Mouse (Mus musculus) heart, embryonic 10.5 days (tissue): Measurements from ENCODE around the gene Olfr523. TPM values are rescaled to one million over a fixed set of nuclear protein-coding genes. Genes with fewer than 3 reads are reported as not detected.

Experiments used
- DNase-seq: peaks from one replicate; pipeline ENCODE4 v3.0.0-alpha.2; 2017; ENCODE audit warnings: low spot score
- H3K27ac ChIP-seq: fragments of 300-500 bp; sonication (generic); 2 replicates; pipeline ENCODE4 v1.5.1; 2016; ENCODE audit warnings: mild to moderate bottlenecking
- H3K27me3 ChIP-seq: fragments of 300-500 bp; sonication (generic); 2 replicates; pipeline ENCODE4 v1.6.1; 2016; ENCODE audit warnings: mild to moderate bottlenecking; ENCODE audit not compliant: poor library complexity, insufficient read depth, severe bottlenecking
- H3K36me3 ChIP-seq: fragments of 300-500 bp; sonication (generic); 2 replicates; pipeline ENCODE4 v1.6.1; 2016; ENCODE audit warnings: mild to moderate bottlenecking, moderate library complexity
- H3K4me1 ChIP-seq: fragments of 300-500 bp; sonication (generic); 2 replicates; pipeline ENCODE4 v1.6.1; 2016; ENCODE audit warnings: mild to moderate bottlenecking
- H3K4me3 ChIP-seq: fragments of 300-500 bp; sonication (generic); 2 replicates; pipeline ENCODE4 v1.5.1; 2016; ENCODE audit warnings: mild to moderate bottlenecking, moderate library complexity
- H3K9me3 ChIP-seq: fragments of 300-500 bp; sonication (generic); 2 replicates; pipeline ENCODE4 v1.6.1; 2016; ENCODE audit warnings: mild to moderate bottlenecking, moderate library complexity
- WGBS: fragments of 180-500 bp; shearing (Covaris S2); methylation state at CpG from one replicate; pipeline ENCODE4 v1.1.7; 2016; 5-methylcytosine and 5-hydroxymethylcytosine counted together
- polyA plus RNA-seq: library from polyadenylated mRNA; unstranded; fragments of >200 nt; fragmentation: Nextera tagmentation; extraction: Ambion mirVana; gene quantifications from 2 replicates; pipeline ENCODE4 v1.2.1, GENCODE M21; 2016

Gene Olfr523
- polyA plus RNA-seq, 1 experiment from 2014 or later, result not detected

DNA sequence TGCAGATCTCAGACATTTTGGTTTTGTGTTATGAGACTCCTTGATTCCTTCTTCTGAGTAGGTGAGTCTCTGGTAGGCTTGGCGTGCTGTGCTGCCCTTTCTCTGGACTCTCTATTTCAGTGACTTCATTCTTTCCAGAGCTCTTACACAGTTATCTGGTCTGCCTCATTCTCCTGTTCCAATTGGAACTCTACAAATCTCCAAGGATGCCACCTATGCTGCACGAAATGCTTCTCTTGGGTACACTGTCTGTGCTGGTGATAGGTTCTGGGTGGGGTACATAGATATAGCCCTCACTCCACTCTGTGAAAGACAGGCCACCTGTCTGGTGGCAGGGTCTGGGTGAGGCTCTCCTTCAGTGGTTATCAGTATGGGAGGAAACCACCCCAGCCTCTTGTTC, 45.0 kb downstream of the Olfr523 start, which contains the start of gene Cd163l1:
Cd163l1 (plus strand) TSS at position 301 of the 400 bp plus-strand sequence.
- Histone ChIP-seq H3K4me1 (no peaks in the 10 kb centered on the region), H3K27me3 (no peaks in the 10 kb centered on the region), H3K9me3 (no peaks in the 10 kb centered on the region), H3K36me3 (no peaks in the 10 kb centered on the region), H3K4me3 (no peak within 1 kb of the TSS), H3K27ac (no peak within 1 kb of the TSS)
- DNase-seq, result no peak
- WGBS, result 87% methylated on average over 2 of the region's 2 CpGs

DNA sequence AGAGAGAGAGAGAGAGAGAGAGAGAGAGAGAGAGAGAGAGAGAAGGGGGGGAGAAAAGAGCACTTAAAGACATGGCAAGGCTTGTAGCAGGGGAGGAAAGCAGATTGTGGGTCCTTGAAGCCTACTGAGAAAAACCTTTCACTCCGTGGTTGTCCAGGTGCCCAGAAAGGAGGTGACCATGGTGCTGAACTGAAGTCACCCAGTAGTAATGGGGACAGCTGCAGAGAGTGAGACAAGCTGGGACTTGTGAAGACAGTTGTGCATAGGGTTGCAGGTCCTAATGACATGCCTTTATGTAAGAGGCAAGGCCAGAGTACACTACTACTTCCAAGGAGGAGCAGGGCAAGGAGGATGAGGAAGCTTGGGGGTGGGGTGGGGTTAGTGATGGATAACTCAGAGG, 46.3 kb downstream of the Olfr523 start:
- no peak for DNase-seq
- WGBS, result 22% methylated on average over 1 of the region's 1 CpGs
- H3K27ac ChIP-seq, result no peak overlapping the region
- H3K9me3 ChIP-seq, result no peaks in the 10 kb centered on the region
- no peaks in the 10 kb centered on the region for H3K4me1 ChIP-seq
- no peaks in the 10 kb centered on the region for H3K36me3 ChIP-seq
- no peaks in the 10 kb centered on the region for H3K27me3 ChIP-seq
- no peak overlapping the region for H3K4me3 ChIP-seq

DNA sequence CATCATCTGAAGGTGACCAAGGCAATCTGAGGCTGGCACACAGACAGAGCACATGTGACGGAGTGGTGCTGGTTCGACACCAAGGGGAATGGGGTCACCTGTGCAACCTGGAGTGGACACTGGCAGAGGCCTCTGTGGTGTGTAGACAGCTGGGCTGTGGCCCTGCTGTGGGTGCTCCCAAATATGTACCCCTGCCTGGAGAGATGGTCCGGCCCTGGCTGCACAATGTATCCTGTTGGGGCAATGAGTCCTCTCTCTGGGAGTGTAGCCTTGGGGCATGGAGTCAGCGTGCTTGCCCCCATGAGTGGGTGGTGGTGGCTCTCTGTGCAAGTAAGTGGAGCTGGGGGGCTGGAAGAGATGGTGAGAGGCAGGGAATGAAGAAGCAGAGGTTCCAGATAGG, 47.4 kb downstream of the Olfr523 start:
- H3K27me3 ChIP-seq, result no peaks in the 10 kb centered on the region

DNA sequence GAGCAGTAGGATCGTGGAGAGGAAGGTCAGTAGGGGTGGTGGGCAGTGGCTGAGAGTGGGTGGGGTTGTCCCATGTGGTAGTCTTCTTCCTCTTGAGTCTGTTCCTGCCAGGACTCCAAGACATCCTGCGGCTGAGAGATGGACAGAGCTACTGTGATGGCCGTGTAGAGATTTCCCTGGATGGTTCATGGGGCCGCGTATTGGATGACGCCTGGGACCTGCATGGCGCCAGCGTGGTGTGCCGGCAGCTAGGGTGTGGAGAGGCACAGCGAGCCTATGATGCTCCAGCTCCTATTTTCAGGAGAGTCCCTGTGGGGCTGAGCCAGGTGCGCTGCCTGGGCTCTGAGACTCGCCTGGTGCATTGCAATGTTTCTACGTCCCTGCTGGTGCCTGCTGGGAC, 51.2 kb downstream of the Olfr523 start:
- Histone ChIP-seq H3K27ac (no peak overlapping the region), H3K27me3 (no peaks in the 10 kb centered on the region), H3K4me3 (no peak overlapping the region), H3K4me1 (no peaks in the 10 kb centered on the region), H3K36me3 (no peaks in the 10 kb centered on the region), H3K9me3 (no peaks in the 10 kb centered on the region)
- no peak for DNase-seq
- WGBS, result 73% methylated on average over 13 of the region's 13 CpGs

More for the DNA sequence above, 47.4 kb downstream of the Olfr523 start:
- H3K4me3 ChIP-seq, result no peak overlapping the region
- H3K27ac ChIP-seq, result no peak overlapping the region
- H3K4me1 ChIP-seq, result no peaks in the 10 kb centered on the region
- no peaks in the 10 kb centered on the region for H3K9me3 ChIP-seq
- 75% methylated on average over 4 of the region's 4 CpGs for WGBS
- DNase-seq, result no peak
- no peaks in the 10 kb centered on the region for H3K36me3 ChIP-seq

Other genes with a start within 250 kb of the Olfr523 start
- 0.14 TPM in 1 of 2 replicates, not detected in the other for gene Utf1, start 229.4 kb upstream of the Olfr523 start, polyA plus RNA-seq
- 0.33 TPM in 1 of 2 replicates, not detected in the other for gene 6430531B16Rik, start 194.5 kb upstream of the Olfr523 start, polyA plus RNA-seq
- gene Adam8, start 180.7 kb upstream of the Olfr523 start, polyA plus RNA-seq, result 0.57 and 1.3 TPM in 2 replicates
- gene Zfp511, start 136.8 kb upstream of the Olfr523 start, polyA plus RNA-seq, result 36.8 and 36.9 TPM in 2 replicates
- gene Tubgcp2, start 136.5 kb upstream of the Olfr523 start, polyA plus RNA-seq, result 50.8 and 55.4 TPM in 2 replicates
- not detected in 2 replicates for gene Msx3, start 124.1 kb upstream of the Olfr523 start, polyA plus RNA-seq
- 0.30 and 0.45 TPM in 2 replicates for gene Caly, start 90.7 kb upstream of the Olfr523 start, polyA plus RNA-seq
- gene Prap1, start 79.8 kb upstream of the Olfr523 start, polyA plus RNA-seq, result not detected in 2 replicates
- 41.0 and 59.9 TPM in 2 replicates for gene Fuom, start 70.8 kb upstream of the Olfr523 start, polyA plus RNA-seq
- 20.1 and 20.2 TPM in 2 replicates for gene Paox, start 57.4 kb upstream of the Olfr523 start, polyA plus RNA-seq
- gene Echs1, start 56.7 kb upstream of the Olfr523 start, polyA plus RNA-seq, result 171 and 175 TPM in 2 replicates
- 29.3 and 35.7 TPM in 2 replicates for gene Mtg1, start 35.7 kb upstream of the Olfr523 start, polyA plus RNA-seq
- gene Sprn, start 18.3 kb upstream of the Olfr523 start, polyA plus RNA-seq, result 0.10 TPM in 1 of 2 replicates, not detected in the other
- not detected in 2 replicates for gene Olfr522, start 8.5 kb upstream of the Olfr523 start, polyA plus RNA-seq
- not detected in 2 replicates for gene Olfr524, start 32.7 kb downstream of the Olfr523 start, polyA plus RNA-seq
- not detected in 2 replicates for gene Cd163l1, start 45.0 kb downstream of the Olfr523 start, polyA plus RNA-seq
- gene 5830411N06Rik, start 74.1 kb downstream of the Olfr523 start, polyA plus RNA-seq, result not detected in 2 replicates
- not detected in 2 replicates for gene Olfr525, start 147.6 kb downstream of the Olfr523 start, polyA plus RNA-seq
- gene Olfr527, start 160.8 kb downstream of the Olfr523 start, polyA plus RNA-seq, result not detected in 2 replicates
- not detected in 2 replicates for gene Olfr60, start 188.5 kb downstream of the Olfr523 start, polyA plus RNA-seq
- gene Olfr530, start 203.1 kb downstream of the Olfr523 start, polyA plus RNA-seq, result not detected in 2 replicates
- gene Olfr531, start 229.7 kb downstream of the Olfr523 start, polyA plus RNA-seq, result not detected in 2 replicates
- not detected in 2 replicates for gene Olfr532, start 248.4 kb downstream of the Olfr523 start, polyA plus RNA-seq